Mouse (Mus musculus) kidney, adult 9 months (tissue): ENCODE measurements at regions not wholly inside any gene's neighbourhood (a gene's known extent, or its start where the extent isn't known, plus 50 kb on each side); places are given as distances from the start of the nearest gene placed in this dataset.

ENCODE experiments used
- DNase-seq: peaks from one replicate; pipeline ENCODE4 v3.0.0; 2022

DNA sequence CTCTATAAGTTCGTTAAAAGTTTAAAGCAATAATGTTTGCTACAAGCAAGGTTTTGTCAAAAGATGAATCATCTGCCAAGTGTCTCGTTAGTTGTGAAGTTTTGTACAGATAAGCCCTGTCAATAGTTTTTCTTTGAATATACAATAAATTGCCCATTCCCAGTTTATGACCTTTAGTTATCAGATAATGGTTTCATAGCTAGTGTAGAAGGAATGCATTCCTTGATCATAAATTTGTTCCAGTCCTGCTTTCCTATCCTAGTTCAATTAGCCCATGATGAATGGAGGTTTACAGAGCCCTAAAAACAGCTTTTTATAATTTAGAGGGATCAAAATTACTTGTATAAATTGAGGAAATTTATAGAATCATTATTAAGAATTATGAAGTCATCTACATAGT, 62.5 kb upstream of the Lrch2 start:
- DNase-seq = no peak

DNA sequence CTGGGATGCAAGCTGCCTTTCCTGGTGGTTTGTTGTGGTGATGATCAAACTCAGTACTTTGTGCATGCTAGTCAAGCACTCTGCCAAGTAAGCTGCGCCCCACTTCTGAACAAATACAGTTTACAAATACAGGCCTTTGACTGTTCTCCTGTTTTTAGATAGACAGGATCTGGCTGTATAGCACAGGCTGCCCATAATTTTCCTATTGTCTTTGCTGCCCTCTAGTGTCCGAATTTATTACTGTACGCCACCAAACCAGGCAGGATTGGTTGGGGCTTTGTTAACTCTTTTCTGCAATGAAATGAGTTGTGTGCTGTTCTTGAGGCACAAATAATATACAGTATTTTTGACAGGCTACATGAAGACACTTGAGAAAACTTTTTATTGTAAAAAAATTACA, 54.8 kb upstream of the Lrch2 start:
- DNase-seq = peak; percentile 28
